Mouse (Mus musculus): ENCODE data around the gene Cenps.
A peak's percentile ranks its signal among the peaks of the same experiment; 100 is the strongest.
"Not testable (repeated sequence)": the region's sequence is repeated elsewhere in the genome, so short reads cannot be mapped to it uniquely, and the experiment has no call there.

Gene Cenps

GRCm38 (mm10) chr4:149103875-149104561, 33.4 kb downstream of the Cenps start, which contains the start of gene Dffa:
Gene Dffa (plus strand): TSS chr4:149104146.
- peak; percentile 94 for DNase-seq

- DNase-seq: no peak
Measured at GRCm38 (mm10) chr4:149101456-149101855, 36.0 kb downstream of the Cenps start.

- DNase-seq: not testable (repeated sequence)
Measured at GRCm38 (mm10) chr4:149100449-149100848, 37.0 kb downstream of the Cenps start.

GRCm38 (mm10) chr4:149099369-149100017, 37.9 kb downstream of the Cenps start, which contains the start of gene Pex14:
Gene Pex14 (minus strand): TSS chr4:149099876.
- DNase-seq: peak; percentile 93

- no peak for DNase-seq
Measured at GRCm38 (mm10) chr4:149098571-149098970, 38.9 kb downstream of the Cenps start.

- DNase-seq: no peak
Measured at GRCm38 (mm10) chr4:149097956-149098355, 39.5 kb downstream of the Cenps start.

GRCm38 (mm10) chr4:149091364-149091763, 46.1 kb downstream of the Cenps start:
- DNase-seq: no peak

GRCm38 (mm10) chr4:149085381-149085780, 52.0 kb downstream of the Cenps start:
- DNase-seq: no peak

GRCm38 (mm10) chr4:149081528-149081927, 55.9 kb downstream of the Cenps start:
- no peak for DNase-seq

GRCm38 (mm10) chr4:149080111-149080510, 57.3 kb downstream of the Cenps start:
- no peak for DNase-seq

- DNase-seq: no peak
Measured at GRCm38 (mm10) chr4:149079629-149080028, 57.8 kb downstream of the Cenps start.

- DNase-seq: no peak
Measured at GRCm38 (mm10) chr4:149078261-149078660, 59.2 kb downstream of the Cenps start.
